Mouse (Mus musculus) urinary bladder, postnatal 36 days (tissue): ENCODE measurements around the gene Fam196b.

Experiments used
- DNase-seq, 2 experiments: peaks; one replicate each; pipeline ENCODE4 v3.0.0; 2022; ENCODE audit warnings: low spot score in 2 of 2, mixed read lengths in 1 of 2

Gene Fam196b

GRCm38 (mm10) chr11:34332344-34333031, 17.9 kb downstream of the Fam196b start:
- DNase-seq, result no peak

DNA sequence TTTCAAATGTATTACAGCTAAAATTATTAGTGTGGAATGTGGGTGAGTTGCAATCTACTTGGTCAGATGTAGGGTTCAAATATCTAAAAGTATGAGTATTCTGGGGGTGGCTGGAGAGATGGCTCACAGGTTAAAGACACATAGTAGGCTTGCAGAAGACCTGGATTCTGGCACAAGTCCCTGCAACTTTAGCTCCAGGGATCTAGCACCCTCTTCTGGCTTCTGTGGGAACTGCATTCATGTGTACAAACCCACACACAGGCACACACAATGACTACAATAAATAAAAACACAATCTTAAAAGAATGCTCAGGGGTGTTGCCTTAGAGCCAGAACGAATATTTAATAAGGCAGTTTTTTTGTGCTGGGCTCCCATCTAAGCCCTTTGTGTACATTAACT, 23.3 kb downstream of the Fam196b start:
- no peak for DNase-seq

GRCm38 (mm10) chr11:34339693-34340092, 25.1 kb downstream of the Fam196b start:
- no peak for DNase-seq

GRCm38 (mm10) chr11:34343742-34344307, 29.2 kb downstream of the Fam196b start:
- no peak for DNase-seq

GRCm38 (mm10) chr11:34344310-34344709, 29.7 kb downstream of the Fam196b start:
- DNase-seq, result no peak

- peak in 1 of 2 experiments; percentile 13 for DNase-seq
Observed at GRCm38 (mm10) chr11:34348287-34348918, 33.8 kb downstream of the Fam196b start.

- DNase-seq, result no peak
Observed at GRCm38 (mm10) chr11:34349453-34350056, 34.9 kb downstream of the Fam196b start.

GRCm38 (mm10) chr11:34355406-34355805, 40.8 kb downstream of the Fam196b start:
- no peak for DNase-seq

- DNase-seq, result no peak
Observed at GRCm38 (mm10) chr11:34356109-34356508, 41.5 kb downstream of the Fam196b start.

- no peak for DNase-seq
Observed at GRCm38 (mm10) chr11:34372224-34372623, 57.6 kb downstream of the Fam196b start.

GRCm38 (mm10) chr11:34375557-34375956, 60.9 kb downstream of the Fam196b start:
- DNase-seq, result no peak

DNA sequence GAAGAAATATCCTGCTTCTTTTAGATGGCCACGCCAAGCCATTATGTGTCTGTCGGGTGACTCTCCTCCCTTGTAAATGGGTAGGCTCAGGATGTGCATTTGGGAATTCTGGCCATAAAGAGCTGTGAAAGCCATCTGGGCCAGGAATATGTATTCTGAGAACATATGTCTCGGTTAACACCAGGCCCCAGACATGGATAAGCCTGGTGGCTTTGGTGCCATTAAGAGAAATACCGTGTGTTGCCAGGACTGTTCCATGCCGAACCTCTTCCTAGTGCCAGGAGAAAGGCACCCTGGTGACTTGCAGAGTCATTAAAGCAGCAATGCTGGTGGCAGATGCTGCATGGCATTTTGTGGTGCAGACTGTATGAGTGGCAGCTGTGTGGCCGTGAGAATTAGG, 63.0 kb downstream of the Fam196b start:
- DNase-seq, result no peak

- no peak for DNase-seq
Observed at GRCm38 (mm10) chr11:34383501-34383900, 68.9 kb downstream of the Fam196b start.

GRCm38 (mm10) chr11:34384178-34384577, 69.6 kb downstream of the Fam196b start:
- no peak for DNase-seq

GRCm38 (mm10) chr11:34385001-34385688, 70.5 kb downstream of the Fam196b start:
- DNase-seq, result no peak

- no peak for DNase-seq
Observed at GRCm38 (mm10) chr11:34389261-34390116, 74.9 kb downstream of the Fam196b start.

DNA sequence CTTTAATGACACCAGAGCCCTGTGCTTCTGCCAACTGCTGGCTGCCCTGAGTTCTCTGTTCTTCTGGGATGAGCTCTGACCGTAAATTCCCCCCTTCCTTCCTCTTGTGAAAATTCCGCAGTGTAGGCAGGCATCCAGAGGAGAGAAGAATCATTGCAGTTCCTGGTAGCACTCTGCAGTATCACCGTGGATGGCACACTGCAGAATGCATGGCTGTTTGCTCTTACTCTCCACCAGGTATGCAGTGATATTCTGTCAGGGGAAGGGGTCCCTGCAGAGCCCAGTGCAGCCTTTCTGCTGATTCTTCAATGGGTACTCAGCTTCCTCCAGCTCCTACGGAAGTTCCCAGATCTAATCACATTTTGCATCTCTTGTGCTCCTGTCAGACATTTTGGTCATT, 77.5 kb downstream of the Fam196b start:
- no peak for DNase-seq

DNA sequence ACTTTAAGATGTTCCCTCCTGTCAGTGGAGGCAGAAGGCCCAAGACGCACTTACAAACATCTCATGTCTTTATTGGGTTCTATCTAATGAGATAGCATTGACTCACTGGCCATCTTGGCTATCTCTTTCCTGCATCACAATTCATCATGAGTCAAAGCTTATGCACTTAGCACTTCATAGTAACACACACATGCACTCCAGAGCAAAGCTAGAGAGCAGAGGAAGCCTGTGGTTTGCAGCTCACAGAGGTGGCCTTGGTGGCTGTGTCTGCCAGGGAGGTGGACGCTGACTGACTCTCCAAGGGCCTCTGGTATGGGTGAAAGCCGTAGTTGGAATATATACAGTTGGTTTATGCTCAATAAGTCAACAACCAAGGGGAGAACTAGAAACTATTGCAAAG, 81.2 kb downstream of the Fam196b start:
- no peak for DNase-seq

DNA sequence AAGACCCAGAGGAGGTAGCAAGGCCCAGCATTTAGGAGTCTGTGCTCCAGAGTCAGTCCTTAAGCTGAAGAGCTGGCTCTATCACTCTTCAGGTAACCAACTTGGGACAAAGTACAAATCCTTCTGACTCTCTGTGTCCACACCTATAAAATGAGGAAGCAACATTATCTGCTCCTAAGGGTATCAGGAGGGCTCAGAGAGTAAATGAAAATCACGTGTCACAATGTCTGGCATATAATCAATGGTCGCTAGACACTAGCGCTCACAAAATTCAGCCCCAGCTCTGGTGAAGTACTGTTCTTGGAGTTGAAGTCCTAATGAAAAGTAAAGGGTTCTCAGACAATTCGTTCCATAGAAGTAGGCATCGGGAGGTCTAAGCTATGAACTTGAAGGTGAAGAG, 83.0 kb downstream of the Fam196b start:
- no peak for DNase-seq

- DNase-seq, result no peak
Observed at GRCm38 (mm10) chr11:34398555-34398954, 83.9 kb downstream of the Fam196b start.

- DNase-seq, result no peak
Observed at GRCm38 (mm10) chr11:34401343-34401742, 86.7 kb downstream of the Fam196b start.
